Mouse (Mus musculus) midbrain, embryonic 12.5 days (tissue): ENCODE measurements at regions not wholly inside any gene's neighbourhood (a gene's known extent, or its start where the extent isn't known, plus 50 kb on each side); places are given as distances from the start of the nearest gene placed in this dataset.

Experiments used
- ATAC-seq: fragments of 200-750 bp; cut with Nextera tagmentation; 2 replicates; pipeline ENCODE4 v1.8.0; 2017; ENCODE audit warnings: low read depth, moderate TSS enrichment, moderate library complexity; ENCODE audit not compliant: low FRiP score
- H3K27ac ChIP-seq: fragments of 300-500 bp; sonication (generic); replicated peaks from 2 replicates; pipeline ENCODE4 v1.5.1; 2016; ENCODE audit warnings: mild to moderate bottlenecking
- H3K27me3 ChIP-seq: fragments of 300-500 bp; sonication (generic); 2 replicates; pipeline ENCODE4 v1.6.1; 2016; ENCODE audit warnings: mild to moderate bottlenecking
- H3K36me3 ChIP-seq: fragments of 300-500 bp; sonication (generic); 2 replicates; pipeline ENCODE4 v1.6.1; 2016
- H3K4me1 ChIP-seq: fragments of 300-500 bp; sonication (generic); 2 replicates; pipeline ENCODE4 v1.6.1; 2016
- H3K4me2 ChIP-seq: fragments of 300-500 bp; sonication (generic); replicated peaks from 2 replicates; pipeline ENCODE4 v1.6.1; 2016; ENCODE audit warnings: mild to moderate bottlenecking, moderate library complexity
- H3K4me3 ChIP-seq: fragments of 300-500 bp; sonication (generic); 2 replicates; pipeline ENCODE4 v1.5.1; 2016; ENCODE audit warnings: mild to moderate bottlenecking
- H3K9ac ChIP-seq: fragments of 300-500 bp; sonication (generic); replicated peaks from 2 replicates; pipeline ENCODE4 v1.6.1; 2016; ENCODE audit warnings: mild to moderate bottlenecking, moderate library complexity
- H3K9me3 ChIP-seq: fragments of 300-500 bp; sonication (generic); 2 replicates; pipeline ENCODE4 v1.6.1; 2016; ENCODE audit warnings: mild to moderate bottlenecking
- WGBS: fragments of 180-500 bp; shearing (Covaris S2); methylation state at CpG from one replicate; pipeline ENCODE4 v1.1.7; 2016; 5-methylcytosine and 5-hydroxymethylcytosine counted together

- 94% methylated on average over 2 of the region's 2 CpGs for WGBS
- no peak for ATAC-seq
- Histone ChIP-seq H3K4me2 (no peak overlapping the region), H3K27ac (no peak overlapping the region), H3K36me3 (no peaks in the 10 kb centered on the region), H3K9me3 (no peaks in the 10 kb centered on the region), H3K9ac (no peak overlapping the region), H3K4me1 (no peaks in the 10 kb centered on the region), H3K27me3 (no peaks in the 10 kb centered on the region), H3K4me3 (no peak overlapping the region)
Measured at GRCm38 (mm10) chr17:68916531-68916930, 90.1 kb downstream of the Tmem200c start.

GRCm38 (mm10) chr17:68918228-68918627 lies 91.8 kb downstream of the Tmem200c start:
- 89% methylated on average over 5 of the region's 5 CpGs for WGBS
- Histone ChIP-seq H3K4me2 (no peak overlapping the region), H3K4me1 (no peaks in the 10 kb centered on the region), H3K9me3 (no peaks in the 10 kb centered on the region), H3K9ac (no peak overlapping the region), H3K36me3 (no peaks in the 10 kb centered on the region), H3K27me3 (no peaks in the 10 kb centered on the region), H3K4me3 (no peak overlapping the region), H3K27ac (no peak overlapping the region)
- no peak for ATAC-seq

GRCm38 (mm10) chr17:68923271-68923670 lies 96.8 kb downstream of the Tmem200c start:
- no peak for ATAC-seq

GRCm38 (mm10) chr17:68927418-68927817 lies 101.0 kb downstream of the Tmem200c start:
- 78% methylated on average over 6 of the region's 6 CpGs for WGBS
- Histone ChIP-seq H3K9ac (no peak overlapping the region), H3K27ac (no peak overlapping the region), H3K4me1 (no peaks in the 10 kb centered on the region), H3K4me3 (no peak overlapping the region), H3K4me2 (no peak overlapping the region), H3K36me3 (no peaks in the 10 kb centered on the region), H3K27me3 (no peaks in the 10 kb centered on the region), H3K9me3 (no peaks in the 10 kb centered on the region)
- ATAC-seq = no peak

More at GRCm38 (mm10) chr17:68923271-68923670, 96.8 kb downstream of the Tmem200c start:
- H3K4me1 ChIP-seq = no peaks in the 10 kb centered on the region
- H3K9ac ChIP-seq = no peak overlapping the region
- no peaks in the 10 kb centered on the region for H3K36me3 ChIP-seq
- no peak overlapping the region for H3K4me3 ChIP-seq
- no peak overlapping the region for H3K4me2 ChIP-seq
- H3K27me3 ChIP-seq = no peaks in the 10 kb centered on the region
- no peak overlapping the region for H3K27ac ChIP-seq
- WGBS = 83% methylated on average over 5 of the region's 5 CpGs
- H3K9me3 ChIP-seq = no peaks in the 10 kb centered on the region

- Histone ChIP-seq H3K4me2 (no peak overlapping the region), H3K27me3 (no peaks in the 10 kb centered on the region), H3K9me3 (no peaks in the 10 kb centered on the region), H3K9ac (no peak overlapping the region), H3K4me3 (no peak overlapping the region), H3K36me3 (no peaks in the 10 kb centered on the region), H3K27ac (no peak overlapping the region), H3K4me1 (no peaks in the 10 kb centered on the region)
- ATAC-seq = no peak
- 77% methylated on average over 6 of the region's 6 CpGs for WGBS
Measured at GRCm38 (mm10) chr17:68928691-68929090, 102.3 kb downstream of the Tmem200c start.

- Histone ChIP-seq H3K9ac (no peak overlapping the region), H3K4me2 (no peak overlapping the region), H3K27ac (no peak overlapping the region), H3K4me3 (no peak overlapping the region), H3K4me1 (peaks cover 5% of the 10 kb centered on the region; the same call in 1 of the 2 replicates), H3K36me3 (no peaks in the 10 kb centered on the region), H3K9me3 (no peaks in the 10 kb centered on the region), H3K27me3 (no peaks in the 10 kb centered on the region)
- ATAC-seq = no peak
- WGBS = 91% methylated on average over 7 of the region's 7 CpGs
Measured at GRCm38 (mm10) chr17:68933265-68933664, 106.8 kb downstream of the Tmem200c start.

- WGBS = 84% methylated on average over 10 of the region's 10 CpGs
- Histone ChIP-seq H3K27me3 (no peaks in the 10 kb centered on the region), H3K4me2 (no peak overlapping the region), H3K4me3 (no peak overlapping the region), H3K9me3 (no peaks in the 10 kb centered on the region), H3K36me3 (no peaks in the 10 kb centered on the region), H3K9ac (no peak overlapping the region), H3K27ac (no peak overlapping the region), H3K4me1 (peaks cover 5% of the 10 kb centered on the region; the same call in 1 of the 2 replicates)
- ATAC-seq = no peak
Measured at GRCm38 (mm10) chr17:68934066-68934465, 107.6 kb downstream of the Tmem200c start.

GRCm38 (mm10) chr17:68936016-68936415 lies 109.6 kb downstream of the Tmem200c start:
- Histone ChIP-seq H3K27me3 (no peaks in the 10 kb centered on the region), H3K4me1 (peaks cover 5% of the 10 kb centered on the region; the same call in 1 of the 2 replicates), H3K9me3 (no peaks in the 10 kb centered on the region), H3K36me3 (no peaks in the 10 kb centered on the region), H3K9ac (no peak overlapping the region), H3K4me2 (no peak overlapping the region), H3K27ac (no peak overlapping the region), H3K4me3 (no peak overlapping the region)
- no peak; the same call in 1 of the 2 replicates for ATAC-seq
- WGBS = 51% methylated on average over 4 of the region's 4 CpGs

GRCm38 (mm10) chr17:68956275-68956674 lies 119.2 kb upstream of the Epb41l3 start:
- Histone ChIP-seq H3K9me3 (no peaks in the 10 kb centered on the region), H3K9ac (no peak overlapping the region), H3K36me3 (no peaks in the 10 kb centered on the region), H3K4me3 (no peak overlapping the region), H3K4me1 (no peaks in the 10 kb centered on the region), H3K27me3 (no peaks in the 10 kb centered on the region), H3K4me2 (no peak overlapping the region), H3K27ac (no peak overlapping the region)
- 93% methylated on average over 2 of the region's 2 CpGs for WGBS
- no peak for ATAC-seq

- H3K4me3 ChIP-seq = no peak overlapping the region
- no peak overlapping the region for H3K4me2 ChIP-seq
- H3K27me3 ChIP-seq = no peaks in the 10 kb centered on the region
- no peaks in the 10 kb centered on the region for H3K4me1 ChIP-seq
- no peaks in the 10 kb centered on the region for H3K36me3 ChIP-seq
- WGBS = 85% methylated on average over 2 of the region's 2 CpGs
- no peaks in the 10 kb centered on the region for H3K9me3 ChIP-seq
- no peak overlapping the region for H3K9ac ChIP-seq
- no peak overlapping the region for H3K27ac ChIP-seq
- ATAC-seq = no peak
Measured at GRCm38 (mm10) chr17:68961160-68961559, 114.3 kb upstream of the Epb41l3 start.

- Histone ChIP-seq H3K4me2 (no peak overlapping the region), H3K4me1 (no peaks in the 10 kb centered on the region), H3K36me3 (no peaks in the 10 kb centered on the region), H3K27ac (no peak overlapping the region), H3K4me3 (no peak overlapping the region), H3K9ac (no peak overlapping the region), H3K27me3 (no peaks in the 10 kb centered on the region), H3K9me3 (no peaks in the 10 kb centered on the region)
- no peak for ATAC-seq
- WGBS = 79% methylated on average over 13 of the region's 13 CpGs
Measured at GRCm38 (mm10) chr17:68975606-68976005, 99.9 kb upstream of the Epb41l3 start.

GRCm38 (mm10) chr17:68978151-68978550 lies 97.3 kb upstream of the Epb41l3 start:
- Histone ChIP-seq H3K9me3 (no peaks in the 10 kb centered on the region), H3K36me3 (no peaks in the 10 kb centered on the region), H3K27me3 (no peaks in the 10 kb centered on the region), H3K4me1 (no peaks in the 10 kb centered on the region), H3K4me3 (no peak overlapping the region), H3K9ac (no peak overlapping the region), H3K27ac (no peak overlapping the region), H3K4me2 (no peak overlapping the region)
- WGBS = 87% methylated on average over 9 of the region's 9 CpGs
- no peak for ATAC-seq

- Histone ChIP-seq H3K4me3 (no peak overlapping the region), H3K4me2 (no peak overlapping the region), H3K36me3 (no peaks in the 10 kb centered on the region), H3K9me3 (no peaks in the 10 kb centered on the region), H3K9ac (no peak overlapping the region), H3K27ac (no peak overlapping the region), H3K4me1 (no peaks in the 10 kb centered on the region), H3K27me3 (no peaks in the 10 kb centered on the region)
- no peak for ATAC-seq
- 89% methylated on average over 11 of the region's 11 CpGs for WGBS
Measured at GRCm38 (mm10) chr17:68981120-68981519, 94.4 kb upstream of the Epb41l3 start.
